Mouse (Mus musculus) cortical plate, adult 2 months (tissue): ENCODE data around the gene Pcmt1. TPM values are rescaled to one million over a fixed set of nuclear protein-coding genes. Genes with fewer than 3 reads are reported as not detected.
"Not testable (repeated sequence)": the region's sequence is repeated elsewhere in the genome, so short reads cannot be mapped to it uniquely, and the experiment has no call there.

Experiments
- H3K27ac ChIP-seq: fragments of 200-500 bp; 2 replicates; pipeline ENCODE4 v1.5.1; 2012; ENCODE audit warnings: low read length, control low read depth, inconsistent platforms; ENCODE audit not compliant: insufficient read depth
- H3K4me1 ChIP-seq: fragments of 200-500 bp; 2 replicates; pipeline ENCODE4 v1.6.1; 2011; ENCODE audit warnings: low read length; ENCODE audit not compliant: control insufficient read depth, insufficient read depth
- H3K4me3 ChIP-seq: fragments of 200-500 bp; 2 replicates; pipeline ENCODE4 v1.5.1; 2011; ENCODE audit warnings: mild to moderate bottlenecking, low read length, control low read depth; ENCODE audit not compliant: insufficient read depth
- CTCF ChIP-seq: fragments of 200-500 bp; IDR thresholded peaks from 2 replicates; pipeline ENCODE4 v1.5.1; 2011; ENCODE audit warnings: mild to moderate bottlenecking, control low read depth, low read length; ENCODE audit not compliant: insufficient read depth; ENCODE audit errors: extremely low read depth
- POLR2A ChIP-seq: fragments of 200-500 bp; IDR thresholded peaks from 2 replicates; pipeline ENCODE4 v1.6.1; 2011; ENCODE audit warnings: mild to moderate bottlenecking, low read length, control low read depth; ENCODE audit not compliant: insufficient read depth; ENCODE audit errors: extremely low read depth
- polyA plus RNA-seq: library from polyadenylated mRNA; depleted of rRNA; stranded (reverse); fragments of >200 nt; gene quantifications from 2 replicates; pipeline ENCODE4 v1.2.3, GENCODE M21; 2012

Pcmt1 gene
- polyA plus RNA-seq, 1 experiment, result 158 TPM

DNA sequence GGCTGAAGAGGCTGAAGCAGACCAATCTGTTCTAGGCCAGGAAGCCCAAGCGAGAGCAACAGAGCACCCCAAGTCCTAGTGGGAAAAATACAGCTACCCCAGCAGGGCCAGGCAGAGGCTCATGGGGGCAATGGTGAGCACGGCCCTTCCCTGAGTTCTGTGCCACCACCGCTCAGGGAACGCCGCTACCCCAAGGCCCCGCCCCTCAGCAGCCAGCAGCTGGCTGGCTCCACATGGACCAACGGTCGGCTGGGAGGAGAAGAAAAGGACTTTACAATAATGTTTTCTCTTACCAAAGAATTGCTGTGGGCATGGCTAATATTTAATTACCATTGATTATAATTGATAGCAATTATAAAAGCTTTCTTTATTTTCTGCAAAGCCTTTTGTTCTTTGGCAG is 66.1 kb downstream of the Pcmt1 start:
- Histone ChIP-seq H3K27ac (no peak overlapping the region), H3K4me1 (no peaks in the 10 kb centered on the region), H3K4me3 (no peak overlapping the region)
- TF ChIP-seq POLR2A (no peak), CTCF (no peak)

DNA sequence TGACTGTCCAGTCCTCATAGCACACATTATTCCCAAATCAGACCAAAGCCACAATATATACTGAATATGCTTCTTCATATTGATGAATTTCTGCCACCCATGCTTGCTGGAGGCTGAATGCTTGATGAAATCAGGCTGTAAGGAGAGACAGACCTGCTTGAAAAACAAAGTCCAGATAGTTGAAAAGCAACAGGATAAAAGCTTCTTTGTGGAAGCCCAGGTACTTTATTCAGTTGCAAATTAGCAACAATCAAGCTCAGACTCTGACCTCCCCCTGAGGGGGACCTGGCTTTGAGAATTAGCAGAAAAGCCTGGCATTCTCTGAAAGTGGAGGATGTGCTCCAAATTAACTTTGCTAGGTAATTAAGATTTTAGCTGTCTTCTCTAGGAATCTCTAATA is 68.7 kb downstream of the Pcmt1 start:
- H3K4me3 ChIP-seq, H3K4me1 ChIP-seq, H3K27ac ChIP-seq: not testable (repeated sequence)

DNA sequence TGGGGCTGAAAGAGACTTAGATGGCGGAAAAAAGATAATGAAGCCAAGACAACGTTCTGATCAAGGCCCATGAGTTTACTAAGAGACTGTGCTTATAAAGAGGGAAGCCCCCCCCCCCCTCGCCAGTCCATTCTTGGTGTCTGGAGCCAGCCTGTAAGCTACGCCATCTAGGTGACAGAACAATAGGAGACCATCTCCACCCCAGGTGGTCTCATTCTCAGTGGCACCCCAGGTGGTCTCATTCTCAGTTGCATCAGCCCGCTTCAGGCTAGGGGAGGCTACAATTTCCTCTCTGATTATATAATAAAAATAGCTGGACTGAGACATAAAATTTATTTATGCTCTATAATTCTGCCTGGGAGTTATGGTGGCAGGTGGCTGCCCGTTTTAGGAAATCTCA is 69.3 kb downstream of the Pcmt1 start:
- H3K4me1 ChIP-seq, result no peaks in the 10 kb centered on the region
- TF ChIP-seq CTCF, result no peak
- no peak for TF ChIP-seq POLR2A
- H3K4me3 ChIP-seq, result no peak overlapping the region
- no peak overlapping the region for H3K27ac ChIP-seq

DNA sequence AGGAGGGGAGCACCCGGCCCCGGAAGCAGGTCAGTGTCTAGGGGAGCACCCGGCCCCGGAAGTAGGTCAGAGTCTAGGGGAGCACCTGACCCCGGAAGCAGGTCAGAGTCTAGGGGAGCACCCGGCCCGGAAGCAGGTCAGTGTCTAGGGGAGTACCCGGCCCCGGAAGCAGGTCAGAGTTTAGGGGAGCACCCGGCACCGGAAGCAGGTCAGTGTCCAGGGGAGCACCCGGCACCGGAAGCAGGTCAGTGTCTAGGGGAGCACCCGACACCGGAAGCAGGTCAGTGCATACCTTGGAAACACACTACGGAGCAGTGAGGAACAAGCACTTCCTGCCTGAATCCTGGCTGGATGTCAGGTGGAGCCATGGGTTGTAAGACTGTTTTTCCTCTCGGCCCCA is 72.3 kb downstream of the Pcmt1 start:
- TF ChIP-seq POLR2A (no peak), CTCF (no peak)
- Histone ChIP-seq H3K4me3 (no peak overlapping the region), H3K4me1 (no peaks in the 10 kb centered on the region; the same call in 1 of the 2 replicates), H3K27ac (no peak overlapping the region)

DNA sequence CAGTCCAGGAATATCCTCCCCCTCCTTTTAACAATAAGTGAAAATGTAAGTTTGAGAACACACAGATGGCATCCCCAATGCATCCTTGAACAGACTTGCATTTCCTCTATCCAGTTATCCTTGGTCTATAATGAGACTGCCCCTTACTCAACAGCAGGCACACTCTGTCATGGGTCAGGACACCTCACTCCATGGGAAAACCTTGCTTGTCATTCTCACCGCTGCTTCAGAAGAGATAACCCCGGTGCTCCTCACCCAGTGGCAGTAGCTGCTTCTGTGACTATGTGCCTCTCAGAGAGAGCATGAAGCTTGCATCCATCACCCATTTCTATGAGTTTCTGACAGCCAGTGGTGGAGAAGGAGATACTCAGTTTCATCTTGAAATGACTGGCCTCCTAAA is 74.5 kb downstream of the Pcmt1 start:
- no peak for TF ChIP-seq CTCF
- no peak for TF ChIP-seq POLR2A
- H3K27ac ChIP-seq, result no peak overlapping the region
- H3K4me3 ChIP-seq, result no peak overlapping the region
- no peaks in the 10 kb centered on the region; the same call in 1 of the 2 replicates for H3K4me1 ChIP-seq

DNA sequence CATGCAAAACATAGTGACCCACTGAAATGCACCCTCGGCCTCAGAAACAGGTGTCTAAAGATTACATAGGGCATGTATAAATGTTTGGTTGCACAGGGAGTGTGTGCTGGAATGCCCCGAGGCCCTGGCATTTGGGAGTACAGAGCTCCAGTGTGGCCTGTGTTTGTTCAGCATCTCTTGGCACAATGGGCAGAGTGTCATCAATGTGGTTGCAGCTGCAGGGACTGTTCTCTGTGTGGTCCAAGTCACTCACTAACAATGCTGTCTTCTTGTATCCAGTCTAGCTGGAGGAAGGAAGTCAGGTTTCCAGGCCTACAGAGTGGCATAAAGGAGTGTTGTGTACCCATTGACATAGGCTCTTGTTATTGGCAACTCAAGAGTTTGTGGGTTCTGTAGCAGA is 75.8 kb downstream of the Pcmt1 start:
- no peak overlapping the region for H3K4me3 ChIP-seq
- no peak overlapping the region for H3K27ac ChIP-seq
- no peaks in the 10 kb centered on the region; the same call in 1 of the 2 replicates for H3K4me1 ChIP-seq
- TF ChIP-seq POLR2A, result no peak
- no peak for TF ChIP-seq CTCF

DNA sequence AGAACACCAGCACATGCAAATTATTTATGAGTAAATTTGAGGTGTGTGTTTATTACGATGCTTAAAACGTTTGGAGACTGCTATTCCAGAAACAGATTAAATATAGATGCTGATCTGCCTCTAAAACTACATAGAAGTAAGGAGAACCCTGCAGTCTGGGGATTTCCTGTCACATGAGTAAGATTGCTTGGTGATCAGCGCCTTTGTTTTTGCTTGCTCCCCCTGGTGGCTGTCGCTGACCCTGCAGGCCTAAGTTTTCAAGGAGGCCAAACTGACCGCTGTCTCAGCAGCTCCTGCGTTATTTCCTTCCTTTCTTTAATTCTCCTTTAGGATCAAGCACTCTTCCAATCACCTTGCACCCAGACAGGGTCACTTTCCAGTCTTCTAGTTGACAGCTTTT is 80.3 kb downstream of the Pcmt1 start:
- H3K4me3 ChIP-seq, result no peak overlapping the region
- no peak overlapping the region for H3K27ac ChIP-seq
- H3K4me1 ChIP-seq, result no peaks in the 10 kb centered on the region
- TF ChIP-seq CTCF (peak; percentile 82), POLR2A (no peak)

DNA sequence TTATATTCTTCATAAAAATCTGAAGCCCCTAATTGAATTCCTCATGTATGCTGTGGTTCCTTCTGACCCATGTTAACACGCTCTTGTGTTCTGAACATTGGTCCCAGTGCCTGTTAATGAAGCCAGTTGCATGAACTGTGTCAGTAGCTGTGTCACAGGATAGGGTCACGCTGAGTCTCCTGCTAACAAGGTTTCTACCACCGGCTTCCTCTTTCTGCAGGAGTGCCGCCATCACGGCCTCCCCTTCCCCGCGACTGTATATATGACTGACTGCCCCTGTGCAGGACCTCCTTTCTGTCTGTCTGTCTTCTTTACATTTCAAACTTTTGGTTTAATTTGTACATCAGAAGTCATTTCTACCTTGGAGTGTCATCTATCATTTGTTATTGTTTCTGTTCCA is 82.8 kb downstream of the Pcmt1 start:
- Histone ChIP-seq H3K4me1 (peaks cover 1% of the 10 kb centered on the region; the same call in 1 of the 2 replicates), H3K27ac (no peak overlapping the region), H3K4me3 (no peak overlapping the region)
- no peak for TF ChIP-seq POLR2A
- no peak for TF ChIP-seq CTCF

DNA sequence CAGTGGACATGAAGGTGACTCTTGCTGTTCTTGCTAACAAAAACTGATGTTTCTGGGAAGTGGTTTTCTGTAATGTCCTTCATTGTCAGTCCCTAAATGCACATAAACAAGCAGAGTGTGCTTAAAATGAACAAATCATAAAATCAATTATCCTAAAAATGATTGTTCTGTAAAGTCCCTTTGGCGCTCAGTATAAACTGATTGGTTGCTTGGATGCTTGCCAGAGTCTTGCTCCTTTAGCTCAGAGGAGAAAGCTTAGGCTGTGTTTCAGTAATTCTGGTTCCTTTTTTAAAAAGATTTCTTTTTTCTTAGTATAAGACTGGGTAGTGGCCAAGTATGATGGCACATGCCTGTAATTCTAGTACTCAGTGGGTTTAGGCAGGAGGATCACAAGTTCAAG is 84.7 kb downstream of the Pcmt1 start:
- Histone ChIP-seq H3K4me1 (peaks cover 1% of the 10 kb centered on the region), H3K27ac (no peak overlapping the region), H3K4me3 (no peak overlapping the region)
- TF ChIP-seq POLR2A (no peak), CTCF (no peak)

DNA sequence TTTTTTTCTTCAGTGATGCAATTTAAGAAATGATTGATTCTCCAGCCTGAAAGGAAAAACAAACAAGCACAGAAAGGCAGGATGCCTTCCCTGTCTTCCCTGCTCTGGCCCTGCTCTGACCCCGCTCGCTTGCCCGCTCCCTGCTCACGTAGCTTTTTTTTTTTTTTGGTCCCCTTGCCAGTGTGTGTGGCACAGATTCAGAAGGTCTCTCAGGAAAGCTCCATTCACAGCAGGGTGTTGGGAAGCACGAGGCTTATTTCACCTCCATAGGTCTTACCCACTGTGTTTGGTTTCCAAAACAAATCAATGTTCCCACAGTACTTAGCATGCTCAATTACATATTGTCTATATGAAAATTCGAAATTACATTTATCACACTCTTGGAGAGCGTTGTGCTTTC is 86.1 kb downstream of the Pcmt1 start:
- no peak overlapping the region for H3K4me3 ChIP-seq
- TF ChIP-seq CTCF (no peak), POLR2A (no peak)

DNA sequence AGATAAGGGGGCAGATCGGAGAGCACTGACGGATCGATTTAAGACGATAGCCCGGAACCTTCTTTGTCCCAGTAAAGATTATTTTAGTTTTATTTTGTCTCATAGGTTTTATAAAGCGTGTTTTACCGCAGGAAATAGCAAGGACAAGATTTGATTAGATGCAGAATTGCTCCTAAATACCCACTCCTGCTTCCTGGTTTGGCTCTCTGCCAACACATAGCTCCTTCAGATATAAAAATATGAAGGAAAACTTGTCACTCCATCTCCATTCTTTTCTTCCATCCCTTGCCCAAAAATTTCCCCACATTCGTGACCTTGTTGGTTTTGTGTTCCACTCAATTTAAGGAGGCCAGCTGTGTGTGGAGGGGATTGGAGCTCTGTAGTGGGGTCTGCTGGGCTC is 90.1 kb downstream of the Pcmt1 start:
- TF ChIP-seq CTCF (no peak), POLR2A (no peak)
- Histone ChIP-seq H3K4me3 (peak overlapping the region; percentile 57), H3K27ac (no peak overlapping the region), H3K4me1 (peaks cover 1% of the 10 kb centered on the region)

More for the DNA sequence above, 86.1 kb downstream of the Pcmt1 start:
- Histone ChIP-seq H3K4me1 (peaks cover 1% of the 10 kb centered on the region), H3K27ac (no peak overlapping the region)
